Mouse (Mus musculus) MEL (cell line): ENCODE data around the gene Vcam1. TPM values are rescaled to one million over a fixed set of nuclear protein-coding genes. Genes with fewer than 3 reads are reported as not detected.

ENCODE experiments used
- DNase-seq: peaks from one replicate; pipeline ENCODE4 v3.0.0; 2011; ENCODE audit warnings: low read depth, low spot score
- H3K27ac ChIP-seq: 2 replicates; pipeline ENCODE4 v1.5.1; 2012; ENCODE audit warnings: low read depth, mild to moderate bottlenecking, control low read depth, low read length, moderate library complexity; ENCODE audit not compliant: control insufficient read depth
- H3K27me3 ChIP-seq, 2 experiments: fragments of 150-350 bp in 1 of 2; sonication (generic) in 1 of 2; 2 replicates each; pipeline ENCODE4 v1.6.1; 2012; ENCODE audit warnings: low read length in 2 of 2, mild to moderate bottlenecking in 2 of 2, improper control_type of control experiment in 1 of 2, moderate library complexity in 1 of 2; ENCODE audit not compliant: insufficient read depth in 2 of 2, control insufficient read depth in 1 of 2
- H3K36me3 ChIP-seq, 2 experiments: 2 replicates each; pipeline ENCODE4 v1.6.1; 2012 to 2014; ENCODE audit warnings: low read length in 2 of 2, improper control_type of control experiment in 1 of 2, inconsistent platforms in 1 of 2, mild to moderate bottlenecking in 1 of 2; ENCODE audit not compliant: insufficient read depth in 2 of 2, control insufficient read depth in 1 of 2
- H3K4me1 ChIP-seq, 2 experiments: fragments of 150-350 bp in 1 of 2; sonication (generic) in 1 of 2; 2 replicates each; pipeline ENCODE4 v1.6.1; 2012; ENCODE audit warnings: low read length in 2 of 2, improper control_type of control experiment in 1 of 2, mild to moderate bottlenecking in 1 of 2; ENCODE audit not compliant: insufficient read depth in 2 of 2, control insufficient read depth in 1 of 2
- H3K4me3 ChIP-seq, 2 experiments: fragments of 150-350 bp in 1 of 2; sonication (generic) in 1 of 2; 2 replicates each; pipeline ENCODE4 v1.5.1; 2012; ENCODE audit warnings: low read depth in 2 of 2, low read length in 2 of 2, mild to moderate bottlenecking in 2 of 2, moderate library complexity in 2 of 2, control low read depth in 1 of 2, improper control_type of control experiment in 1 of 2; ENCODE audit not compliant: control insufficient read depth in 1 of 2, insufficient read depth in 1 of 2
- H3K79me2 ChIP-seq: 2 replicates; pipeline ENCODE4 v1.6.1; 2012; ENCODE audit warnings: mild to moderate bottlenecking, low read length, moderate library complexity; ENCODE audit not compliant: control insufficient read depth, poor library complexity, insufficient read depth
- H3K9ac ChIP-seq: 2 replicates; pipeline ENCODE4 v1.6.1; 2012; ENCODE audit warnings: low read depth, mild to moderate bottlenecking, control low read depth, low read length, moderate library complexity; ENCODE audit not compliant: control insufficient read depth, poor library complexity, severe bottlenecking
- H3K9me3 ChIP-seq: fragments of 150-350 bp; sonication (generic); replicated peaks from 2 replicates; pipeline ENCODE4 v1.6.1; 2012; ENCODE audit warnings: mild to moderate bottlenecking, low read length, improper control_type of control experiment, moderate library complexity; ENCODE audit not compliant: insufficient read depth
- CHD1 ChIP-seq: IDR thresholded peaks from 2 replicates; pipeline ENCODE4 v1.6.1; 2012; ENCODE audit warnings: low read depth, mild to moderate bottlenecking, inconsistent platforms, low read length, improper control_type of control experiment
- CHD2 ChIP-seq: IDR thresholded peaks from 2 replicates; pipeline ENCODE4 v1.6.1; 2011; ENCODE audit warnings: low read length, improper control_type of control experiment
- E2F4 ChIP-seq: IDR thresholded peaks from 2 replicates; pipeline ENCODE4 v1.6.1; 2011; ENCODE audit warnings: low read depth, low read length, improper control_type of control experiment, borderline replicate concordance
- ELF1 ChIP-seq: IDR thresholded peaks from 2 replicates; pipeline ENCODE4 v1.6.1; 2014; ENCODE audit warnings: low read depth, mild to moderate bottlenecking, inconsistent platforms, low read length, improper control_type of control experiment, moderate library complexity
- EP300 ChIP-seq, 2 experiments: IDR thresholded peaks; 2 replicates each; pipeline ENCODE4 v1.6.1; 2011; ENCODE audit warnings: improper control_type of control experiment in 2 of 2, low read length in 2 of 2, low read depth in 1 of 2, mild to moderate bottlenecking in 1 of 2
- ETS1 ChIP-seq: IDR thresholded peaks from 2 replicates; pipeline ENCODE4 v1.6.1; 2012; ENCODE audit warnings: low read depth, mild to moderate bottlenecking, inconsistent platforms, low read length, improper control_type of control experiment, moderate library complexity
- GABPA ChIP-seq: IDR thresholded peaks from 2 replicates; pipeline ENCODE4 v1.6.1; 2012; ENCODE audit warnings: low read depth, mild to moderate bottlenecking, inconsistent platforms, low read length, improper control_type of control experiment, moderate library complexity
- GATA1 ChIP-seq: IDR thresholded peaks from 2 replicates; pipeline ENCODE4 v1.6.1; 2011; ENCODE audit warnings: low read depth, low read length, improper control_type of control experiment
- HCFC1 ChIP-seq: IDR thresholded peaks from 2 replicates; pipeline ENCODE4 v1.6.1; 2012; ENCODE audit warnings: low read depth, mild to moderate bottlenecking, inconsistent platforms, low read length, improper control_type of control experiment, moderate library complexity
- MAX ChIP-seq: IDR thresholded peaks from 2 replicates; pipeline ENCODE4 v1.6.1; 2011; ENCODE audit warnings: low read length, improper control_type of control experiment
- MAZ ChIP-seq: IDR thresholded peaks from 2 replicates; pipeline ENCODE4 v1.6.1; 2012; ENCODE audit warnings: low read depth, mild to moderate bottlenecking, inconsistent platforms, low read length, improper control_type of control experiment
- MEF2A ChIP-seq: IDR thresholded peaks from 2 replicates; pipeline ENCODE4 v1.6.1; 2014; ENCODE audit warnings: low read depth, mild to moderate bottlenecking, inconsistent platforms, low read length, improper control_type of control experiment; ENCODE audit not compliant: poor library complexity, insufficient replicate concordance, severe bottlenecking; ENCODE audit errors: extremely low read depth
- MYB ChIP-seq: IDR thresholded peaks from 2 replicates; pipeline ENCODE4 v1.6.1; 2011; ENCODE audit warnings: mild to moderate bottlenecking, low read depth, low read length, improper control_type of control experiment
- MYC ChIP-seq: IDR thresholded peaks from 2 replicates; pipeline ENCODE4 v1.6.1; 2011; ENCODE audit warnings: low read depth, mild to moderate bottlenecking, low read length, improper control_type of control experiment, moderate library complexity
- NRF1 ChIP-seq: IDR thresholded peaks from 2 replicates; pipeline ENCODE4 v1.6.1; 2014; ENCODE audit warnings: low read depth, mild to moderate bottlenecking, inconsistent platforms, low read length, improper control_type of control experiment, moderate library complexity; ENCODE audit not compliant: poor library complexity, insufficient read depth, severe bottlenecking
- POLR2AphosphoS2 ChIP-seq: IDR thresholded peaks from 2 replicates; pipeline ENCODE4 v1.6.1; 2011; ENCODE audit warnings: low read length, improper control_type of control experiment
- POLR2AphosphoS5 ChIP-seq: IDR thresholded peaks from 2 replicates; pipeline ENCODE4 v1.6.1; 2012; ENCODE audit warnings: low read depth, borderline replicate concordance, mild to moderate bottlenecking, inconsistent platforms, low read length, moderate library complexity, mixed read lengths
- RAD21 ChIP-seq: IDR thresholded peaks from 2 replicates; pipeline ENCODE4 v1.6.1; 2011; ENCODE audit warnings: mild to moderate bottlenecking, low read depth, low read length, improper control_type of control experiment
- SMC3 ChIP-seq: IDR thresholded peaks from 2 replicates; pipeline ENCODE4 v1.6.1; 2011; ENCODE audit warnings: low read depth, low read length, improper control_type of control experiment
- TBP ChIP-seq: IDR thresholded peaks from 2 replicates; pipeline ENCODE4 v1.8.0; 2011; ENCODE audit warnings: low read depth, low read length, improper control_type of control experiment
- TCF12 ChIP-seq: IDR thresholded peaks from 2 replicates; pipeline ENCODE4 v1.6.1; 2014; ENCODE audit warnings: low read depth, mild to moderate bottlenecking, inconsistent platforms, low read length, improper control_type of control experiment, moderate library complexity
- UBTF ChIP-seq: IDR thresholded peaks from 2 replicates; pipeline ENCODE4 v1.6.1; 2012; ENCODE audit warnings: low read depth, mild to moderate bottlenecking, inconsistent platforms, low read length, improper control_type of control experiment, moderate library complexity, borderline replicate concordance; ENCODE audit not compliant: insufficient read depth
- USF1 ChIP-seq: IDR thresholded peaks from 2 replicates; pipeline ENCODE4 v1.6.1; 2014; ENCODE audit warnings: low read depth, mild to moderate bottlenecking, inconsistent platforms, low read length, improper control_type of control experiment, moderate library complexity
- USF2 ChIP-seq, 2 experiments: IDR thresholded peaks; 2 replicates each; pipeline ENCODE4 v1.6.1; 2011 to 2012; ENCODE audit warnings: improper control_type of control experiment in 2 of 2, low read length in 2 of 2, borderline replicate concordance in 1 of 2, inconsistent platforms in 1 of 2, low read depth in 1 of 2, mild to moderate bottlenecking in 1 of 2; ENCODE audit not compliant: insufficient read depth in 1 of 2
- ZC3H11A ChIP-seq: IDR thresholded peaks from 2 replicates; pipeline ENCODE4 v1.6.1; 2012; ENCODE audit warnings: low read depth, mild to moderate bottlenecking, inconsistent platforms, low read length, improper control_type of control experiment
- polyA plus RNA-seq, 2 experiments: library from polyadenylated mRNA; stranded (reverse) in 1 of 2; unstranded in 1 of 2; fragments of >175 nt in 1 of 2; fragments of >200 nt in 1 of 2; gene quantifications; 2 replicates each; pipeline versions ENCODE4 v1.2.1 to v1.2.4; 2012; ENCODE audit warnings: low replicate concordance in 2 of 2, low read depth in 1 of 2; ENCODE audit not compliant: insufficient read length in 2 of 2, insufficient read depth in 1 of 2, missing spikeins in 1 of 2
- total RNA-seq: library from RNA; depleted of rRNA; stranded (reverse); fragments of 300-350 nt; gene quantifications from 2 replicates; pipeline ENCODE4 v1.2.3, GENCODE M21; 2012

Vcam1 gene
- total and polyA plus RNA-seq, 3 experiments, result not detected

GRCm38 (mm10) chr3:116127281-116127680, 2.2 kb downstream of the Vcam1 start:
- Histone ChIP-seq H3K79me2 (no peaks in the 10 kb centered on the region), H3K27ac (no peak overlapping the region), H3K4me3 (no peak overlapping the region)
- no peak for TF ChIP-seq RAD21
- no peak for TF ChIP-seq POLR2AphosphoS5
- no peak for TF ChIP-seq ZC3H11A
- no peak for TF ChIP-seq MYC
- no peak for TF ChIP-seq GATA1
- no peak for TF ChIP-seq TCF12
- TF ChIP-seq MEF2A, result no peak
- TF ChIP-seq TBP, result no peak
- TF ChIP-seq GABPA, result no peak
- TF ChIP-seq SMC3, result no peak
- no peak for TF ChIP-seq ETS1
- TF ChIP-seq EP300 (IDR thresholded peaks at IDR 0.05; ENCODE audit: low read depth in 1 of 2, low read length in 2 of 2), result no peak
- TF ChIP-seq ELF1, result no peak
- no peak for TF ChIP-seq CHD1
- no peak for TF ChIP-seq CHD2
- TF ChIP-seq USF1, result no peak
- no peak for TF ChIP-seq NRF1
- TF ChIP-seq MAZ, result no peak
- no peak for TF ChIP-seq E2F4
- TF ChIP-seq UBTF, result no peak
- TF ChIP-seq, all 39 proteins: peak for 0
- no peaks in the 10 kb centered on the region for H3K36me3 ChIP-seq
- DNase-seq, result no peak
- H3K9ac ChIP-seq, result no peak overlapping the region
- no peaks in the 10 kb centered on the region for H3K4me1 ChIP-seq
- H3K9me3 ChIP-seq, result no peaks in the 10 kb centered on the region
- H3K27me3 ChIP-seq, result peaks cover 2 to 11% of the 10 kb centered on the region in 2 experiments

DNA sequence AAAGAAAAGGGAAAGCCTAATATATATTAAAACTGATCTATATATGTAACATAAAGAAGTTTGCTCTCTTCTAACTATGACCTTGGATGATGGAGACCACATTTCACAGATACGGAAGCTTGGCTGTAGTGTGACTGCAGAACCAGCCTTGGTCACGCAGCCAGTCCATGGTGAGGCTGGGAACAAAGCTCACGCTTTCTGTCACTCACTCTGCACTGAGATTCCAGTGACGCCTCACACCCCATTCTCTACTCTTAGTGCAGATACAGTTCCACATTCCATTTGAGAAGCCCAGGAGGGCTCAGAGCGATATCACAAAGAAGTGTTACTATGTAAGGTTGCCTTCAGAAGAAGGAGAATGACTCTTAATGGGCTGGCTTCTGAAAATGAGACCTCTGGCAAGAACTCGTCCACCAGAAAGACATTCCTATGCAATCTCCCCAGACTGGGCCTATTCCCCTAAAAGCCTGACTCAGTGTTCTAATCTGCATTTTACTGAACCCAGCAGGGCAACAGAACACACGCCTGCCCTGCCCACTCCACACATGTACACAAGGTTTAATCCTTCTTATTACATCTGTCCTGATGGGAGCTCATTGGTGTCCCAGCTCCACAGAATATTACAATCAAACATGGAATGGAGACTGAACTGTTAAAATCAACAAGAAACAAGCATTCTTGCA, 2.8 kb downstream of the Vcam1 start:
- no peak overlapping the region for H3K9ac ChIP-seq
- H3K4me3 ChIP-seq, result no peak overlapping the region

More for the DNA sequence above, 2.8 kb downstream of the Vcam1 start:
- TF ChIP-seq MYB (no peak), HCFC1 (no peak), USF2 (IDR thresholded peaks at IDR 0.05; ENCODE audit: borderline replicate concordance in 1 of 2, insufficient read depth in 1 of 2, low read depth in 1 of 2, low read length in 2 of 2) (no peak), MAX (no peak), UBTF (no peak), USF1 (no peak), ZC3H11A (no peak), ELF1 (no peak), TBP (no peak), MYC (no peak), POLR2AphosphoS2 (no peak)
- peaks cover 2 to 11% of the 10 kb centered on the region in 2 experiments for H3K27me3 ChIP-seq
- DNase-seq, result no peak
- no peaks in the 10 kb centered on the region for H3K4me1 ChIP-seq
- no peaks in the 10 kb centered on the region for H3K79me2 ChIP-seq
- H3K36me3 ChIP-seq, result no peaks in the 10 kb centered on the region
- no peak overlapping the region for H3K27ac ChIP-seq
- no peaks in the 10 kb centered on the region for H3K9me3 ChIP-seq
